Mouse (Mus musculus): Measurements from ENCODE around the gene Ralgapa1.

GRCm38 (mm10) chr12:55566837-55567236 lies 254.1 kb downstream of the Ralgapa1 start:
- TF ChIP-seq EP300 (IDR thresholded peaks at IDR 0.05; ENCODE audit: insufficient read depth, low read depth, low read length) (no peak), CTCF (IDR thresholded peaks at IDR 0.05; ENCODE audit: low read depth, low read length) (no peak)
